Mouse (Mus musculus): ENCODE data around the gene RPS10-NUDT3. TPM values are rescaled to one million over a fixed set of nuclear protein-coding genes. Genes with fewer than 3 reads are reported as not detected.

The RPS10-NUDT3 gene
- total RNA-seq, 2 experiments from 2014 or later = 1.0 TPM; not detected in 1

DNA sequence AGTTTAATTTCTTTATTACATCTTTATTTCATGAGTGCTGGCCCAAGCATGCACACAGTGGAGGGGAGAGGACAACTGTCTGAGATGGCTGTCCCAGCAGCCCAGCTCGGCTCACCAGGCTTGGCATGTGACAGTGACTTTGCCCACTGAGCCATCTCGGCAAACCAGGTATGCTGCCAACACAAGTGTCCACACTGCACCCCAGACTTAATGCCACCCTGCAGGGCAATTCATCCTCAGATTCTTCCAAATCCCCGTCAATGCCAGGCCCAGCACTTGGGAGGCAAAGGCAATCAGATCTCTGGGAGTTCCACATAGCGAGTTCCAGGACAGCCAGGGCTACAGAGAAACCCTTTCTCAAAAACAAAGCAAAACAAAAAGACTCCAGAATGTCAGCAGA lies 22.0 kb downstream of the RPS10-NUDT3 start:
- DNase-seq = no peak
- intact Hi-C loops (cut with DNase I) = no loop called here

GRCm38 (mm10) chr17:27611994-27612393 lies 23.0 kb downstream of the RPS10-NUDT3 start:
- no peak for DNase-seq
- intact Hi-C loops (cut with DNase I) = no loop called here

- DNase-seq = no peak
- intact Hi-C loops (cut with DNase I) = no loop called here
Measured at GRCm38 (mm10) chr17:27611519-27611884, 23.5 kb downstream of the RPS10-NUDT3 start.

GRCm38 (mm10) chr17:27610679-27611518 lies 24.1 kb downstream of the RPS10-NUDT3 start:
- no peak for DNase-seq
- intact Hi-C loops (cut with DNase I) = no loop called here

DNA sequence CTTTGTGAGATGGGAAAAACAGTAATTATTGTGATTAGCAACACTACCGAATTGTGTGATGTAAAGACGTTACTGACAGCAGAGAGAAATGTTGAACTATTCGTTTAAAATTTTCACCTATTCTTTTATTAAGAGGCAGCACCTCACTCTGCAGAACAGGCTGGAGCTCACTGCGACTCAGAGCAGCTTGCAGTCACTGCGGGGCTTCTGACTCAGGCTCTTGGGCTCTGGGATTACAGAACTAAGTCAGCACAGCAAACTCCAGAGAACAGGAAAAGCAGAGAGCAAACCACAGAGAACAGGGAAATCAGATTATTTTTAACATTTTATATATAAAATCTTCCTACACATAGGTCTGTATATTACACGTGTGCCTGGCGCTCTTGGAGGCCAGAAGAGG lies 25.4 kb downstream of the RPS10-NUDT3 start:
- intact Hi-C loops (cut with DNase I) = no loop called here
- DNase-seq = no peak

- DNase-seq = peak; percentile 77 to 87
- intact Hi-C loops (cut with DNase I) = no loop called here
Measured at GRCm38 (mm10) chr17:27603522-27604234, 31.3 kb downstream of the RPS10-NUDT3 start.

DNA sequence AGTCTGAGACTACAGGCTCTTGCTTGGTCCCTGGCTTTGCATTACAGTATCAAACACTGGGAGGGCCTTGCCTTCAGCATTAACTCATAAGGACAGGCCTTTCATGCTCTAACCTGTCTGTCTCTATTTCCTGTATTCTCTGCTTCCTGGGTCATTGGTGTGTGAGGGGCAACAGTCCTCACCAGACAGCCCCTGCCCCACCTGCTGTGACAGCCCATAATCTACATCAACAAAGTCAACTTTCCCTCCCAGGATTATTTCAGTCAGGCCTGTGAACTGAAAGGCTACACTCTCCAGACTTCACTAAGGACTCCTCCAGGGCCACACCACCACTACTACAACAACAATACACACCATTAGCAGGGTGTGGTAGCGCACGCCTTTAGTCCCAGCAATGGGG lies 32.0 kb downstream of the RPS10-NUDT3 start:
- intact Hi-C loops (cut with DNase I) = no loop called here
- DNase-seq = no peak

- no peak for DNase-seq
- intact Hi-C loops (cut with DNase I) = no loop called here
Measured at GRCm38 (mm10) chr17:27600869-27601268, 34.2 kb downstream of the RPS10-NUDT3 start.

- intact Hi-C loops (cut with DNase I) = no loop called here
- no peak for DNase-seq
Measured at GRCm38 (mm10) chr17:27600286-27600685, 34.7 kb downstream of the RPS10-NUDT3 start.

- intact Hi-C loops (cut with DNase I) = no loop called here
- peak; percentile 68 to 78 for DNase-seq
Measured at GRCm38 (mm10) chr17:27596376-27597190, 38.4 kb downstream of the RPS10-NUDT3 start.

- peak in 1 of 2 experiments; percentile 39 for DNase-seq
- intact Hi-C loops (cut with DNase I) = no loop called here
Measured at GRCm38 (mm10) chr17:27595659-27596375, 39.2 kb downstream of the RPS10-NUDT3 start.

- no peak for DNase-seq
- intact Hi-C loops (cut with DNase I) = no loop called here
Measured at GRCm38 (mm10) chr17:27592565-27592910, 42.5 kb downstream of the RPS10-NUDT3 start.

- DNase-seq = no peak
- intact Hi-C loops (cut with DNase I) = loop anchor here (2.0 kb wide), 1 partner anchor 25 kb away; no protein-coding TSS in a partner anchor
Measured at GRCm38 (mm10) chr17:27591826-27592564, 43.0 kb downstream of the RPS10-NUDT3 start.

DNA sequence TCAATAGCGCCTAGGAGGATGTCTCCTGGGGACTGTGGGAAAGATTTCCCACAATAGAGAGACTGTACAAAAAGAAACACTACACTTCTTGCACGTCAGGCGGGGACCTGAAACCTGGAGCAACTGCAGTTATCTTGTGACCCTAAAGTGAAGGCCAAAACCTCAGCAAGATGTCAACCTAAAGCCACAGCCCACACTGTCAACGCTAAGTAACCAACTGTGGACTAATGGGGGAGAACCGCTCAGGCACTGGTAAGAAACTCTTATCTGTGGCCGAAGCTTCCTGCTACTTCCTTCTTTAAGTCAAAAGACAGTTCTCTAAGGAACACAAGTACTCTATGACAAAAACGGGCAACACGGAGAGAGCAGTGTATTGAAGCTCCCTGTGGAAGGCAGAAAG lies 46.8 kb downstream of the RPS10-NUDT3 start:
- intact Hi-C loops (cut with DNase I) = loop anchor here (5.0 kb wide), 1 partner anchor 34 kb away; the partner anchor contains the start of gene Nudt3

GRCm38 (mm10) chr17:27587252-27587651 lies 47.8 kb downstream of the RPS10-NUDT3 start:
- intact Hi-C loops (cut with DNase I) = loop anchor here (5.0 kb wide), 1 partner anchor 35 kb away; the partner anchor contains the start of gene Nudt3
- DNase-seq = peak; percentile 81 to 84

More for the DNA sequence above, 46.8 kb downstream of the RPS10-NUDT3 start:
- no peak for DNase-seq

- intact Hi-C loops (cut with DNase I) = loop anchor here (5.0 kb wide), 1 partner anchor 36 kb away; the partner anchor contains the start of gene Nudt3
- peak; percentile 64 to 72 for DNase-seq
Measured at GRCm38 (mm10) chr17:27586661-27587060, 48.4 kb downstream of the RPS10-NUDT3 start.

- intact Hi-C loops (cut with DNase I) = no loop called here
- no peak for DNase-seq
Measured at GRCm38 (mm10) chr17:27583185-27583894, 51.7 kb downstream of the RPS10-NUDT3 start.

DNA sequence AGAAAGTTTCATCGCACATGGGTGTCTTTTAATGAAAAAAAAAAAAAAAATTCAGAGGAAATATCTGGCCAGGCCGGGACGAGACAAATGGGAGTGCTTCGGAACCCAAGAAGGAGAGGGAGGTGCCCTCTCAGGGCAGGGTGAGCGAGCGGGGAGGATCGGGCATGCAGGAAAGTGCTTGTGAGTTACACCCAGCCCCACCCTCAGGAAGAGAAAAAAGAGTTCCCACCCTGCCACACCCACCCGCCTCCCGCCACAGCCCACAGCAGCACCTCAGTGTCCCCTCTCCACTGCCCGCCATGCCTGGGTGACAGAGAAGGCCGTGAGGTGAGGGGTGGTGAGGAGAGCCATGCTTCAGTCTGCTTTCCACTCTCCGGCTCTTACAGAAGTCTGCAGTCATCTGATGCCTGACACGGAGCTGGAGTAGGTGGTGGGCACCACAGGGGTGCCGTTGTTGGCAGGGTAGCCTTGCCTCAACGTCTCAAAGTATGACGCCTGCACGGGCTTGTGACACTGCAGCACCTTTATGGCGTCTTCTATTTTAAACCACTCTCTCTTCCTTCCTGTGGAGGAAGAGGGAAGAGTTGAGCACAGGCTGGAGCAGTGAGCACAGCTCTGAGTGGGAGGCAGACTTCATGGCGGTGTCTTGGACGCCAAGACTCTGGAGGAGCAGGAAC lies 54.5 kb downstream of the RPS10-NUDT3 start:
- no peak for DNase-seq
- intact Hi-C loops (cut with DNase I) = no loop called here
